Mouse (Mus musculus): ENCODE measurements at regions not wholly inside any gene's neighbourhood (a gene's known extent, or its start where the extent isn't known, plus 50 kb on each side); places are given as distances from the start of the nearest gene placed in this dataset.

DNA sequence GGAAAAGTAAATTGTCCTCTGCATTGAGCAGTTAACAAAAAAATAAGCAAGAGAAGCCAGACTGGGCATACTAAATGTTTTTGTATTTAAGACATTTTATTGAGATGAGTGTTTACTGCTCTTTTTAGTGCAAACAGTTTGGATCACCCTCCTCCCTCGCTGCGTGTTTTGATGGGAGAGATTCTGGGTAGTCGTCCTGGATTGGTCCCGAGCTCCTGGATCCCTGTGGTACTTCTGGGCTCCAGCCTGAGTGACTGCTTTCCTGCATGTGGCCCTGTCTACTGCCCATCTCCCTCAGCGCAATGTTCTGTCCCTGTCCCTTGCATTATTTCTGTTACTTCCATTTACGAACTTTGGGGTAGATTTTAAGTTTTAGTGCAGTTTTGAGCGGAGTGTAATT is 179.9 kb upstream of the Tle4 start:
- Histone ChIP-seq H3K4me1 (ENCODE audit: control insufficient read depth, insufficient read depth, low read length) (peaks cover 3% of the 10 kb centered on the region; the same call in 1 of the 2 replicates), H3K4me3 (ENCODE audit: insufficient read depth, low read depth, low read length) (no peak overlapping the region), H3K27ac (ENCODE audit: insufficient read depth, low read depth, low read length) (no peak overlapping the region)
- TF ChIP-seq POLR2A (IDR thresholded peaks at IDR 0.05; ENCODE audit: insufficient read depth, low read depth, low read length): no peak
- no peak for TF ChIP-seq CTCF (IDR thresholded peaks at IDR 0.05; ENCODE audit: insufficient read depth, low read depth, low read length)
- WGBS: 29% methylated on average over 7 of the region's 7 CpGs

GRCm38 (mm10) chr19:14777198-14777597 is 179.3 kb upstream of the Tle4 start:
- Histone ChIP-seq H3K27ac (ENCODE audit: insufficient read depth, low read depth, low read length) (no peak overlapping the region), H3K4me3 (ENCODE audit: insufficient read depth, low read depth, low read length) (no peak overlapping the region), H3K4me1 (ENCODE audit: control insufficient read depth, insufficient read depth, low read length) (peaks cover 3% of the 10 kb centered on the region; the same call in 1 of the 2 replicates)
- WGBS: 11% methylated on average over 10 of the region's 10 CpGs
- no peak for TF ChIP-seq CTCF (IDR thresholded peaks at IDR 0.05; ENCODE audit: insufficient read depth, low read depth, low read length)
- TF ChIP-seq POLR2A (IDR thresholded peaks at IDR 0.05; ENCODE audit: insufficient read depth, low read depth, low read length): no peak

DNA sequence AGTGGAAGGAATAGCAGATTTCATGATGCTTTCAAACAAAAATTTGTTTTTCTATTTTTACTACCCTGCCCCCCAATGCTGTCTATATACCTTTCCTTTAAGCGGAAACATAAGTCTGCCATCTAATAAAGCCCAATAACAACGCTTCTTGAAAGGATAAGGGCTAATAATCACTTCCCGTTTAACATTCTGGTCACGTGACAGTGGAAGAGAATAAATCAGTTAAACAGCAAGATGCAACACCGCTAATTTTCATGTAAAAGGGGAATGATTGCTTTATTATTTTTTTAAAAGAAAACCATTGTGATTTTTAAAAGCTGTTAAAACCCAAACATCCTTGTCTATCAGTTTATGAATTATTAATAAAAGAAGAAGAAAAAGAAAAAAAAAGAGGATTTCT is 178.9 kb upstream of the Tle4 start:
- Histone ChIP-seq H3K27ac (ENCODE audit: insufficient read depth, low read depth, low read length) (no peak overlapping the region), H3K4me3 (ENCODE audit: insufficient read depth, low read depth, low read length) (no peak overlapping the region), H3K4me1 (ENCODE audit: control insufficient read depth, insufficient read depth, low read length) (peaks cover 3% of the 10 kb centered on the region; the same call in 1 of the 2 replicates)
- no peak for TF ChIP-seq CTCF (IDR thresholded peaks at IDR 0.05; ENCODE audit: insufficient read depth, low read depth, low read length)
- TF ChIP-seq POLR2A (IDR thresholded peaks at IDR 0.05; ENCODE audit: insufficient read depth, low read depth, low read length): no peak
- 38% methylated on average over 5 of the region's 5 CpGs for WGBS

DNA sequence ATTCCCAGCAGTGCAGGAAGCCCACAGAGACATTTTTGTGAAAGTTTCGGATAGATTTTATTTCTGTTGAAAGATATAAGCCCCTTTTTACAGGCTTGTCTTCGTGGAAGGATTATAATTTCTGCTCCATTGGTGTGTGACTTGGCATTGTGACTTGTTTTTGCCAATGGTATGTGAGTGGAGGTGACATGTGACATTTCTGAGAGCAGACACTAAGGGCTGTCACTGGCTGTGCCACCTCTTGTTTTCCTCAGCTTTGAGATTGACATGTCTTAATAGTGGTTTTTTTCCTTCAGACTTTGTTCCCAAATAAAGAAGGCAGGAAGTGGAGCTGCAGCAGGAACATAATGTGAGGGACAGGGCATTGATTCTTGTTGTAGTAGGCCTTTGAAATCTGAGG is 174.9 kb upstream of the Tle4 start:
- no peak overlapping the region for H3K27ac ChIP-seq (ENCODE audit: insufficient read depth, low read depth, low read length)
- peaks cover 2% of the 10 kb centered on the region; the same call in 1 of the 2 replicates for H3K4me1 ChIP-seq (ENCODE audit: control insufficient read depth, insufficient read depth, low read length)
- 76% methylated on average over 2 of the region's 2 CpGs for WGBS
- H3K4me3 ChIP-seq (ENCODE audit: insufficient read depth, low read depth, low read length): no peak overlapping the region
- TF ChIP-seq POLR2A (IDR thresholded peaks at IDR 0.05; ENCODE audit: insufficient read depth, low read depth, low read length): no peak
- TF ChIP-seq CTCF (IDR thresholded peaks at IDR 0.05; ENCODE audit: insufficient read depth, low read depth, low read length): no peak

GRCm38 (mm10) chr19:14752646-14753045 is 154.8 kb upstream of the Tle4 start:
- Histone ChIP-seq H3K4me1 (ENCODE audit: control insufficient read depth, insufficient read depth, low read length) (no peaks in the 10 kb centered on the region), H3K27ac (ENCODE audit: insufficient read depth, low read depth, low read length) (no peak overlapping the region), H3K4me3 (ENCODE audit: insufficient read depth, low read depth, low read length) (no peak overlapping the region)
- TF ChIP-seq CTCF (IDR thresholded peaks at IDR 0.05; ENCODE audit: insufficient read depth, low read depth, low read length) (no peak), POLR2A (IDR thresholded peaks at IDR 0.05; ENCODE audit: insufficient read depth, low read depth, low read length) (no peak)

- TF ChIP-seq POLR2A (IDR thresholded peaks at IDR 0.05; ENCODE audit: insufficient read depth, low read depth, low read length): no peak
- WGBS: 95% methylated on average over 3 of the region's 3 CpGs
- no peaks in the 10 kb centered on the region for H3K4me1 ChIP-seq (ENCODE audit: control insufficient read depth, insufficient read depth, low read length)
- H3K4me3 ChIP-seq (ENCODE audit: insufficient read depth, low read depth, low read length): no peak overlapping the region
- H3K27ac ChIP-seq (ENCODE audit: insufficient read depth, low read depth, low read length): no peak overlapping the region
Measured at GRCm38 (mm10) chr19:14742361-14742760, 144.5 kb upstream of the Tle4 start.

DNA sequence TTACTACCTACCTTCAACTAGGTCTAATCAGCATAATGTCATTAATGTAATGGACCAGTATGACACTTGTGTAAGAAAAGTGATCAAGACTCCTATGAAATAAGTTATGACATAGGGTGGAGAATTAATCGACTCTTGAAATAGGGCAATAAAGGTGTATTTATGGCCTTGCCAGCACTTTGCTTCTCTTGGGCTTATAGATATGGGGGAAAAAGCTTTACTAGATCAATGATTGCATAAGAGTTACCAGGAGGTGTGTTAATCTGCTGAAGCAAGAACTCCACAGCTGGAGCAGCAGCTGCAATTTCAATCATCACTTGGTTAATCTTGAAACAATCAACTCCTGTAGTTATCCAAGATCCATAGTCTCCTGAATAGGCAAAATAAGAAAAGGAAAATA is 143.1 kb upstream of the Tle4 start:
- no peak for TF ChIP-seq POLR2A (IDR thresholded peaks at IDR 0.05; ENCODE audit: insufficient read depth, low read depth, low read length)
- TF ChIP-seq CTCF (IDR thresholded peaks at IDR 0.05; ENCODE audit: insufficient read depth, low read depth, low read length): no peak
- Histone ChIP-seq H3K4me1 (ENCODE audit: control insufficient read depth, insufficient read depth, low read length) (no peaks in the 10 kb centered on the region), H3K27ac (ENCODE audit: insufficient read depth, low read depth, low read length) (no peak overlapping the region), H3K4me3 (ENCODE audit: insufficient read depth, low read depth, low read length) (no peak overlapping the region)
- 96% methylated on average over 1 of the region's 1 CpGs for WGBS

DNA sequence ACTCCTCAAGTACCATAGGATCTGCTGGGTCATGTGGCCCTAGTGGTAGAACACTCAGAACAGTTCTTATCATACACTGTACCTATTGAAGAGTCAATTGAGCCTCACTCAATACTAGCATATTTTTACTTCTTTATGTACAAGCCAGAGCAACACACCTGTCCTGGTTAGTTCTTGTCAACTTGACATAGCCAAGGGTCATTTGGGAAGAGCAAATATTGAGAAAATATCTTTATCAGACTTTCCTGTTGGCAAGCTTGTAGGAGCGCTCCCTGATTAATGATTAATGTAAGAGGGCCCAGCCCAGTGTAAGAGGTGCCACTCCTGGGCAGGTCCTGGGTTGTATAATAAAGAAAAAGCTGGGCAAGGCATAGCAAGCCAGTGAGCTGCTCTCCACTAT is 142.3 kb upstream of the Tle4 start:
- 100% methylated on average over 1 of the region's 1 CpGs for WGBS
- Histone ChIP-seq H3K4me3 (ENCODE audit: insufficient read depth, low read depth, low read length) (no peak overlapping the region), H3K4me1 (ENCODE audit: control insufficient read depth, insufficient read depth, low read length) (no peaks in the 10 kb centered on the region), H3K27ac (ENCODE audit: insufficient read depth, low read depth, low read length) (no peak overlapping the region)
- no peak for TF ChIP-seq CTCF (IDR thresholded peaks at IDR 0.05; ENCODE audit: insufficient read depth, low read depth, low read length)

GRCm38 (mm10) chr19:14736514-14736913 is 138.7 kb upstream of the Tle4 start:
- Histone ChIP-seq H3K27ac (ENCODE audit: insufficient read depth, low read depth, low read length) (no peak overlapping the region), H3K4me1 (ENCODE audit: control insufficient read depth, insufficient read depth, low read length) (no peaks in the 10 kb centered on the region), H3K4me3 (ENCODE audit: insufficient read depth, low read depth, low read length) (no peak overlapping the region)
- WGBS: 94% methylated on average over 1 of the region's 1 CpGs
- TF ChIP-seq POLR2A (IDR thresholded peaks at IDR 0.05; ENCODE audit: insufficient read depth, low read depth, low read length) (no peak), CTCF (IDR thresholded peaks at IDR 0.05; ENCODE audit: insufficient read depth, low read depth, low read length) (no peak)

- H3K4me1 ChIP-seq (ENCODE audit: control insufficient read depth, insufficient read depth, low read length): no peaks in the 10 kb centered on the region
- no peak overlapping the region for H3K27ac ChIP-seq (ENCODE audit: insufficient read depth, low read depth, low read length)
- 78% methylated on average over 3 of the region's 3 CpGs for WGBS
- TF ChIP-seq CTCF (IDR thresholded peaks at IDR 0.05; ENCODE audit: insufficient read depth, low read depth, low read length) (no peak), POLR2A (IDR thresholded peaks at IDR 0.05; ENCODE audit: insufficient read depth, low read depth, low read length) (no peak)
- no peak overlapping the region for H3K4me3 ChIP-seq (ENCODE audit: insufficient read depth, low read depth, low read length)
Measured at GRCm38 (mm10) chr19:14725329-14725728, 127.5 kb upstream of the Tle4 start.
